Mouse (Mus musculus) CH12.LX (cell line): Measurements from ENCODE around the gene Golgb1. TPM values are rescaled to one million over a fixed set of nuclear protein-coding genes. Genes with fewer than 3 reads are reported as not detected.

ENCODE experiments used
- DNase-seq: peaks from one replicate; pipeline ENCODE4 v3.0.0-alpha.2; 2013; ENCODE audit errors: extremely low read depth
- H3K27ac ChIP-seq: 2 replicates; pipeline ENCODE4 v1.5.1; 2012; ENCODE audit warnings: low read depth, mild to moderate bottlenecking, control low read depth, moderate library complexity; ENCODE audit not compliant: insufficient read depth
- H3K27me3 ChIP-seq: replicated peaks from 2 replicates; pipeline ENCODE3; 2012; ENCODE audit warnings: inconsistent platforms
- H3K36me3 ChIP-seq, 2 experiments: replicated peaks in 1 of 2; 2 replicates each; pipeline versions ENCODE3 to v1.6.1; 2012; ENCODE audit warnings: inconsistent platforms in 1 of 2, low read length in 1 of 2, mild to moderate bottlenecking in 1 of 2, mixed read lengths in 1 of 2, moderate library complexity in 1 of 2; ENCODE audit not compliant: control insufficient read depth in 1 of 2, insufficient read depth in 1 of 2
- H3K4me1 ChIP-seq, 2 experiments: 2 replicates each; pipeline ENCODE4 v1.6.1; 2012; ENCODE audit warnings: inconsistent platforms in 1 of 2, moderate library complexity in 1 of 2; ENCODE audit not compliant: insufficient read depth in 2 of 2, control insufficient read depth in 1 of 2
- H3K4me2 ChIP-seq: 2 replicates; pipeline ENCODE4 v1.6.1; 2012; ENCODE audit warnings: low read depth, mild to moderate bottlenecking, control low read depth; ENCODE audit not compliant: poor library complexity, insufficient read depth, severe bottlenecking
- H3K4me3 ChIP-seq, 3 experiments: fragments of 150-350 bp in 1 of 3; sonication (generic) in 1 of 3; replicated peaks in 1 of 3; 2 replicates each; pipeline versions ENCODE3 to v1.5.1; 2011 to 2012; ENCODE audit warnings: low read depth in 2 of 3, low read length in 2 of 3, mild to moderate bottlenecking in 2 of 3, moderate library complexity in 2 of 3, control low read depth in 1 of 3, improper control_type of control experiment in 1 of 3, inconsistent platforms in 1 of 3, mixed read lengths in 1 of 3; ENCODE audit not compliant: poor library complexity in 1 of 3
- H3K79me2 ChIP-seq: replicated peaks from 2 replicates; pipeline ENCODE4 v1.6.1; 2012; ENCODE audit warnings: mild to moderate bottlenecking, moderate library complexity; ENCODE audit not compliant: control insufficient read depth, poor library complexity, insufficient read depth, severe bottlenecking; ENCODE audit errors: extremely low read depth
- H3K9ac ChIP-seq: 2 replicates; pipeline ENCODE4 v1.6.1; 2012; ENCODE audit warnings: low read depth, mild to moderate bottlenecking, control low read depth, moderate library complexity; ENCODE audit not compliant: insufficient read depth
- H3K9me3 ChIP-seq: replicated peaks from 2 replicates; pipeline ENCODE3; 2012; ENCODE audit warnings: low read length, inconsistent platforms, mixed read lengths
- BHLHE40 ChIP-seq: IDR thresholded peaks from 2 replicates; pipeline ENCODE4 v1.6.1; 2011; ENCODE audit warnings: mild to moderate bottlenecking, low read depth, low read length, improper control_type of control experiment
- CTCF ChIP-seq, 2 experiments: IDR thresholded peaks in 1 of 2; conservative IDR thresholded peaks in 1 of 2; 2 replicates each; pipeline ENCODE4 v1.5.1; 2011 to 2012; ENCODE audit warnings: low read depth in 2 of 2, low read length in 2 of 2, improper control_type of control experiment in 1 of 2, inconsistent platforms in 1 of 2, mild to moderate bottlenecking in 1 of 2, moderate library complexity in 1 of 2
- E2F4 ChIP-seq: IDR thresholded peaks from 2 replicates; pipeline ENCODE4 v1.6.1; 2011; ENCODE audit warnings: low read depth, low read length, improper control_type of control experiment; ENCODE audit not compliant: insufficient replicate concordance
- ELF1 ChIP-seq: IDR thresholded peaks from 2 replicates; pipeline ENCODE4 v1.6.1; 2014; ENCODE audit warnings: low read depth, mild to moderate bottlenecking, inconsistent platforms, low read length, improper control_type of control experiment
- ETS1 ChIP-seq: conservative IDR thresholded peaks from 2 replicates; pipeline ENCODE4 v1.6.1; 2012; ENCODE audit warnings: low read depth, mild to moderate bottlenecking, inconsistent platforms, low read length, improper control_type of control experiment, moderate library complexity
- GABPA ChIP-seq: IDR thresholded peaks from 2 replicates; pipeline ENCODE4 v1.6.1; 2012; ENCODE audit warnings: low read depth, low read length, improper control_type of control experiment, inconsistent platforms; ENCODE audit not compliant: insufficient replicate concordance
- HCFC1 ChIP-seq: IDR thresholded peaks from 2 replicates; pipeline ENCODE4 v1.6.1; 2012; ENCODE audit warnings: low read depth, mild to moderate bottlenecking, inconsistent platforms, low read length, improper control_type of control experiment
- JUN ChIP-seq: IDR thresholded peaks from 2 replicates; pipeline ENCODE4 v1.6.1; 2011; ENCODE audit warnings: low read depth, mild to moderate bottlenecking, low read length, improper control_type of control experiment, moderate library complexity; ENCODE audit not compliant: insufficient read depth
- KAT2A ChIP-seq: IDR thresholded peaks from 2 replicates; pipeline ENCODE4 v1.6.1; 2012; ENCODE audit warnings: low read length, improper control_type of control experiment, inconsistent platforms; ENCODE audit not compliant: insufficient replicate concordance
- MAFK ChIP-seq: IDR thresholded peaks from 2 replicates; pipeline ENCODE4 v1.6.1; 2011; ENCODE audit warnings: low read length, improper control_type of control experiment; ENCODE audit not compliant: insufficient replicate concordance
- MAX ChIP-seq: IDR thresholded peaks from 2 replicates; pipeline ENCODE4 v1.6.1; 2011; ENCODE audit warnings: low read length, improper control_type of control experiment
- MEF2A ChIP-seq: IDR thresholded peaks from 2 replicates; pipeline ENCODE4 v1.6.1; 2014; ENCODE audit warnings: low read depth, mild to moderate bottlenecking, inconsistent platforms, low read length, improper control_type of control experiment, borderline replicate concordance
- MXI1 ChIP-seq: IDR thresholded peaks from 2 replicates; pipeline ENCODE4 v1.6.1; 2011; ENCODE audit warnings: mild to moderate bottlenecking, low read depth, low read length, improper control_type of control experiment
- MYC ChIP-seq: IDR thresholded peaks from 2 replicates; pipeline ENCODE4 v1.6.1; 2011; ENCODE audit warnings: low read depth, mild to moderate bottlenecking, improper control_type of control experiment, low read length
- RAD21 ChIP-seq: IDR thresholded peaks from 2 replicates; pipeline ENCODE4 v1.6.1; 2011; ENCODE audit warnings: low read depth, mild to moderate bottlenecking, low read length, improper control_type of control experiment, moderate library complexity
- SIN3A ChIP-seq: IDR thresholded peaks from 2 replicates; pipeline ENCODE4 v1.6.1; 2012; ENCODE audit warnings: low read length, improper control_type of control experiment, inconsistent platforms
- SMC3 ChIP-seq: IDR thresholded peaks from 2 replicates; pipeline ENCODE4 v1.6.1; 2011; ENCODE audit warnings: low read depth, low read length, improper control_type of control experiment
- TBP ChIP-seq: conservative IDR thresholded peaks from 2 replicates; pipeline ENCODE4 v1.6.1; 2011; ENCODE audit warnings: low read depth, low read length, improper control_type of control experiment
- USF1 ChIP-seq: IDR thresholded peaks from 2 replicates; pipeline ENCODE4 v1.6.1; 2014; ENCODE audit warnings: low read depth, mild to moderate bottlenecking, inconsistent platforms, low read length, improper control_type of control experiment
- ZC3H11A ChIP-seq: IDR thresholded peaks from 2 replicates; pipeline ENCODE4 v1.6.1; 2012; ENCODE audit warnings: low read depth, mild to moderate bottlenecking, inconsistent platforms, low read length, improper control_type of control experiment
- ZMIZ1 ChIP-seq: IDR thresholded peaks from 2 replicates; pipeline ENCODE4 v1.6.1; 2012; ENCODE audit warnings: low read depth, mild to moderate bottlenecking, inconsistent platforms, low read length, improper control_type of control experiment
- dilution Hi-C: fragments of 300-500 bp; cut with MboI; formaldehyde crosslinking; loops from 2 replicates; pipeline ENCODE4 v1.14.3; 2020; ENCODE audit warnings: low sequenced_read_pairs; ENCODE audit not compliant: extremely low pct_unique_long_range_greater_than_20kb, extremely low pct_ligation_motif_present
- in situ Hi-C: fragments of 300-500 bp; cut with MboI; formaldehyde crosslinking; loops from 3 replicates; pipeline ENCODE4 v1.14.3; 2019; ENCODE audit warnings: low sequenced_read_pairs, low pct_ligation_motif_present, low pct_unique_long_range_greater_than_20kb, mixed read lengths
- polyA plus RNA-seq: library from polyadenylated mRNA; unstranded; fragments of >175 nt; gene quantifications from 2 replicates; pipeline ENCODE4 v1.2.1, GENCODE M21; 2012; ENCODE audit warnings: low read depth; ENCODE audit not compliant: insufficient read length
- total RNA-seq, 2 experiments: library from RNA; depleted of rRNA; stranded (reverse); fragments of 300-350 nt in 1 of 2; fragments of >200 nt in 1 of 2; gene quantifications; 2 replicates each; pipeline ENCODE4 v1.2.3; 2012 to 2014

The Golgb1 gene
- total and polyA plus RNA-seq, 3 experiments = 65.6 to 112 (median 96.8) TPM

- Histone ChIP-seq H3K9ac (no peak overlapping the region), H3K9me3 (no peaks in the 10 kb centered on the region), H3K36me3 (peaks cover 14 to 33% of the 10 kb centered on the region in 2 experiments), H3K4me1 (peaks cover 2 to 14% of the 10 kb centered on the region in 2 experiments; a peak in 3 of 4 replicates), H3K4me2 (no peak overlapping the region), H3K79me2 (peaks cover 13% of the 10 kb centered on the region), H3K4me3 (no peak overlapping the region), H3K27ac (no peak overlapping the region), H3K27me3 (no peaks in the 10 kb centered on the region)
- dilution Hi-C loops = no loop called here
- no peak for TF ChIP-seq MAFK
- no peak for TF ChIP-seq ZMIZ1
- TF ChIP-seq MYC = no peak
- TF ChIP-seq ELF1 = no peak
- no peak for TF ChIP-seq JUN
- no peak for DNase-seq
- in situ Hi-C loops = no loop called here
Observed at GRCm38 (mm10) chr16:36882737-36883343, 7.9 kb downstream of the Golgb1 start.

DNA sequence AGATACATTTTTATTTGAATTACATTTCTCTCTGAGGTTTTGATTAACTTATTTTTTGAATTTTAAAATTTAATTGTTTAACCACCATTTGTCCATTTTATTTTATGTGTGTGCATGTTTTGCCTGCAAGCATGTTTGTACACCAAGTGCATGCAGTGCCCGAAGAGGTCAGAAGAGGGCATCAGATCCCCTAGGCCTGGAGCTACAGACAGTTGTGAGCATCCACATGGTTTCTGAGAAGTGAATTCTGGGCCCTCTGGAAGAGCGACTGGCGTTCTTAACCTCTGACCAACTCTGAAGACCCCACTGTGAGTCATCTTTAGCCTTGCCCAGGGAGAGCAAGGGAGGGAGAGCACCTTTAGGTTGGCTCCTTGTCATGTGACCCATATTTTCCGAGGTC is 9.9 kb downstream of the Golgb1 start:
- H3K36me3 ChIP-seq = peaks cover 27 to 49% of the 10 kb centered on the region in 2 experiments

More for the DNA sequence above, 9.9 kb downstream of the Golgb1 start:
- H3K9ac ChIP-seq = no peak overlapping the region
- no peak overlapping the region for H3K4me2 ChIP-seq
- no peaks in the 10 kb centered on the region for H3K27me3 ChIP-seq
- H3K79me2 ChIP-seq = peaks cover 2% of the 10 kb centered on the region
- peak; percentile 73 to 91 for TF ChIP-seq CTCF (conservative IDR thresholded peaks at IDR 0.05 in 1 of 2, IDR thresholded peaks at IDR 0.05 in 1 of 2; ENCODE audit: low read depth in 2 of 2, low read length in 2 of 2)
- TF ChIP-seq E2F4 = no peak
- no peak for TF ChIP-seq MEF2A
- peak; percentile 64; the same call in 1 of the 2 replicates for TF ChIP-seq MXI1
- peak; percentile 94 for TF ChIP-seq SMC3
- no peak; the same call in 1 of the 2 replicates for TF ChIP-seq HCFC1
- TF ChIP-seq ZC3H11A = peak; percentile 46
- TF ChIP-seq SIN3A = peak; percentile 44; the same call in 1 of the 2 replicates
- no peak for TF ChIP-seq TBP
- peak; percentile 78 for TF ChIP-seq MAX
- TF ChIP-seq GABPA = no peak
- peak; percentile 47; the same call in 1 of the 2 replicates for TF ChIP-seq USF1
- peak; percentile 94 for TF ChIP-seq MYC
- no peak for TF ChIP-seq KAT2A
- no peak for TF ChIP-seq ETS1
- peak; percentile 85 for TF ChIP-seq RAD21
- no peak for TF ChIP-seq BHLHE40
- no peak overlapping the region for H3K27ac ChIP-seq
- peaks cover 2 to 14% of the 10 kb centered on the region in 2 experiments; a peak in 3 of 4 replicates for H3K4me1 ChIP-seq
- dilution Hi-C loops = no loop called here
- peak; percentile 90 for DNase-seq
- no peak overlapping the region for H3K4me3 ChIP-seq
- H3K9me3 ChIP-seq = no peaks in the 10 kb centered on the region
- in situ Hi-C loops = loop anchor here (5.0 kb wide), 1 partner anchor 107 kb away; the partner anchor contains the start of gene Fbxo40
